Mouse (Mus musculus) ovary, postnatal 14 days (tissue): Measurements from ENCODE around the gene Acvr1b.

ENCODE experiments used
- DNase-seq: peaks from one replicate; pipeline ENCODE4 v3.0.0; 2022; ENCODE audit warnings: low spot score

Gene Acvr1b

GRCm38 (mm10) chr15:101173421-101174211 is at the start of gene Acvr1b:
Gene Acvr1b, plus strand, starts transcription at chr15:101174067.
- DNase-seq: peak; percentile 84

- no peak for DNase-seq
Observed at GRCm38 (mm10) chr15:101125561-101125960, 48.3 kb upstream of the Acvr1b start.

GRCm38 (mm10) chr15:101126876-101127544 is 46.9 kb upstream of the Acvr1b start:
- DNase-seq: no peak

GRCm38 (mm10) chr15:101128181-101129089 is 45.4 kb upstream of the Acvr1b start, which contains the start of gene Acvrl1:
Gene Acvrl1, plus strand, starts transcription at chr15:101128522.
- no peak for DNase-seq

GRCm38 (mm10) chr15:101129412-101129811 is 44.5 kb upstream of the Acvr1b start:
- no peak for DNase-seq

GRCm38 (mm10) chr15:101131498-101131897 is 42.4 kb upstream of the Acvr1b start:
- DNase-seq: no peak

GRCm38 (mm10) chr15:101132041-101132440 is 41.8 kb upstream of the Acvr1b start:
- no peak for DNase-seq

- no peak for DNase-seq
Observed at GRCm38 (mm10) chr15:101132761-101133160, 41.1 kb upstream of the Acvr1b start.

GRCm38 (mm10) chr15:101133993-101134704 is 39.7 kb upstream of the Acvr1b start:
- no peak for DNase-seq

GRCm38 (mm10) chr15:101135405-101135804 is 38.5 kb upstream of the Acvr1b start:
- no peak for DNase-seq

- no peak for DNase-seq
Observed at GRCm38 (mm10) chr15:101137455-101137854, 36.4 kb upstream of the Acvr1b start.

- DNase-seq: no peak
Observed at GRCm38 (mm10) chr15:101138675-101139074, 35.2 kb upstream of the Acvr1b start.

GRCm38 (mm10) chr15:101139885-101140284 is 34.0 kb upstream of the Acvr1b start:
- DNase-seq: no peak

GRCm38 (mm10) chr15:101140587-101140986 is 33.3 kb upstream of the Acvr1b start:
- DNase-seq: no peak

- DNase-seq: no peak
Observed at GRCm38 (mm10) chr15:101141061-101141541, 32.8 kb upstream of the Acvr1b start.

- no peak for DNase-seq
Observed at GRCm38 (mm10) chr15:101142672-101143071, 31.2 kb upstream of the Acvr1b start.

GRCm38 (mm10) chr15:101143494-101143893 is 30.4 kb upstream of the Acvr1b start:
- DNase-seq: no peak

- DNase-seq: no peak
Observed at GRCm38 (mm10) chr15:101144176-101144575, 29.7 kb upstream of the Acvr1b start.

GRCm38 (mm10) chr15:101144779-101145178 is 29.1 kb upstream of the Acvr1b start:
- DNase-seq: no peak

GRCm38 (mm10) chr15:101145424-101146099 is 28.3 kb upstream of the Acvr1b start:
- DNase-seq: peak; percentile 93
